Mouse (Mus musculus) liver, embryonic 11.5 days (tissue): ENCODE data around the gene Cln3. TPM values are rescaled to one million over a fixed set of nuclear protein-coding genes. Genes with fewer than 3 reads are reported as not detected.

Source experiments
- ATAC-seq: fragments of 200-750 bp; cut with Nextera tagmentation; replicated peaks from 2 replicates; pipeline ENCODE4 v1.8.0; 2017; ENCODE audit warnings: moderate number of reproducible peaks, mild to moderate bottlenecking, moderate TSS enrichment, moderate library complexity; ENCODE audit not compliant: low FRiP score
- DNase-seq: peaks from one replicate; pipeline ENCODE4 v3.0.0-alpha.2; 2017; ENCODE audit warnings: low spot score
- H3K27ac ChIP-seq: fragments of 300-500 bp; sonication (generic); 2 replicates; pipeline ENCODE4 v1.5.1; 2014; ENCODE audit warnings: mild to moderate bottlenecking, low read depth, low read length, control low read depth
- H3K27me3 ChIP-seq: fragments of 300-500 bp; sonication (generic); replicated peaks from 2 replicates; pipeline ENCODE4 v1.6.1; 2014; ENCODE audit warnings: low read length, mixed read lengths; ENCODE audit not compliant: control insufficient read depth, insufficient read depth
- H3K36me3 ChIP-seq: fragments of 300-500 bp; sonication (generic); 2 replicates; pipeline ENCODE4 v1.6.1; 2014; ENCODE audit warnings: mild to moderate bottlenecking, low read length, moderate library complexity, mixed read lengths; ENCODE audit not compliant: control insufficient read depth, insufficient read depth
- H3K4me1 ChIP-seq: fragments of 300-500 bp; sonication (generic); replicated peaks from 2 replicates; pipeline ENCODE4 v1.6.1; 2014; ENCODE audit warnings: low read length, mixed read lengths; ENCODE audit not compliant: control insufficient read depth, insufficient read depth
- H3K4me2 ChIP-seq: fragments of 300-500 bp; sonication (generic); 2 replicates; pipeline ENCODE4 v1.6.1; 2014; ENCODE audit warnings: mild to moderate bottlenecking, control low read depth, moderate library complexity
- H3K4me3 ChIP-seq: fragments of 300-500 bp; sonication (generic); 2 replicates; pipeline ENCODE4 v1.5.1; 2014; ENCODE audit warnings: low read depth, low read length, control low read depth
- H3K9ac ChIP-seq: fragments of 300-500 bp; sonication (generic); 2 replicates; pipeline ENCODE4 v1.6.1; 2014; ENCODE audit warnings: low read depth, low read length, control low read depth
- H3K9me3 ChIP-seq: fragments of 300-500 bp; sonication (generic); 2 replicates; pipeline ENCODE4 v1.6.1; 2016; ENCODE audit warnings: low read length, inconsistent platforms, mixed read lengths; ENCODE audit not compliant: control insufficient read depth
- WGBS: fragments of 180-500 bp; shearing (Covaris S2); extraction: QIAGEN DNeasy Blood & Tissue Kit; methylation state at CpG from one replicate; pipeline ENCODE4 v1.1.7; 2014; 5-methylcytosine and 5-hydroxymethylcytosine counted together
- polyA plus RNA-seq: library from polyadenylated mRNA; unstranded; fragments of >200 nt; fragmentation: Nextera tagmentation; extraction: Ambion mirVana; gene quantifications from 2 replicates; pipeline ENCODE4 v1.2.1, GENCODE M21; 2014

The Cln3 gene
- polyA plus RNA-seq, 1 experiment from 2014 or later, result 25.2 TPM

GRCm38 (mm10) chr7:126606611-126607010 is 21.0 kb upstream of the Cln3 start:
- Histone ChIP-seq H3K4me1 (no peaks in the 10 kb centered on the region), H3K27ac (no peak overlapping the region), H3K9me3 (no peaks in the 10 kb centered on the region), H3K36me3 (no peaks in the 10 kb centered on the region), H3K4me3 (no peak overlapping the region), H3K4me2 (no peak overlapping the region), H3K9ac (no peak overlapping the region), H3K27me3 (no peaks in the 10 kb centered on the region)
- ATAC-seq (no peak), DNase-seq (no peak)
- 75% methylated on average over 5 of the region's 5 CpGs for WGBS

GRCm38 (mm10) chr7:126602650-126603049 is 17.0 kb upstream of the Cln3 start:
- H3K4me2 ChIP-seq, result no peak overlapping the region
- no peak for DNase-seq
- no peak overlapping the region for H3K27ac ChIP-seq
- H3K27me3 ChIP-seq, result no peaks in the 10 kb centered on the region
- ATAC-seq, result no peak
- no peaks in the 10 kb centered on the region for H3K9me3 ChIP-seq
- no peak overlapping the region for H3K9ac ChIP-seq
- WGBS, result 67% methylated on average over 3 of the region's 3 CpGs
- H3K4me3 ChIP-seq, result no peak overlapping the region
- no peaks in the 10 kb centered on the region for H3K36me3 ChIP-seq
- no peaks in the 10 kb centered on the region for H3K4me1 ChIP-seq

GRCm38 (mm10) chr7:126601896-126602295 is 16.3 kb upstream of the Cln3 start:
- H3K36me3 ChIP-seq, result no peaks in the 10 kb centered on the region
- H3K9ac ChIP-seq, result no peak overlapping the region
- no peaks in the 10 kb centered on the region for H3K27me3 ChIP-seq
- no peak overlapping the region for H3K27ac ChIP-seq
- DNase-seq, result no peak
- H3K4me2 ChIP-seq, result no peak overlapping the region
- 39% methylated on average over 5 of the region's 5 CpGs for WGBS
- H3K4me3 ChIP-seq, result no peak overlapping the region
- no peaks in the 10 kb centered on the region for H3K9me3 ChIP-seq
- ATAC-seq, result no peak
- no peaks in the 10 kb centered on the region for H3K4me1 ChIP-seq

- WGBS, result 69% methylated on average over 6 of the region's 6 CpGs
- Histone ChIP-seq H3K4me2 (no peak overlapping the region), H3K4me3 (no peak overlapping the region), H3K27ac (no peak overlapping the region), H3K9ac (no peak overlapping the region), H3K4me1 (no peaks in the 10 kb centered on the region), H3K27me3 (no peaks in the 10 kb centered on the region), H3K36me3 (no peaks in the 10 kb centered on the region), H3K9me3 (no peaks in the 10 kb centered on the region)
- ATAC-seq (no peak), DNase-seq (no peak)
Measured at GRCm38 (mm10) chr7:126598919-126599318, 13.3 kb upstream of the Cln3 start.

- Histone ChIP-seq H3K4me2 (no peak overlapping the region), H3K4me1 (no peaks in the 10 kb centered on the region), H3K9ac (no peak overlapping the region), H3K4me3 (no peak overlapping the region), H3K27ac (no peak overlapping the region), H3K36me3 (no peaks in the 10 kb centered on the region), H3K9me3 (no peaks in the 10 kb centered on the region), H3K27me3 (no peaks in the 10 kb centered on the region)
- ATAC-seq (no peak), DNase-seq (no peak)
- 33% methylated on average over 6 of the region's 6 CpGs for WGBS
Measured at GRCm38 (mm10) chr7:126596414-126596813, 10.8 kb upstream of the Cln3 start.

- Histone ChIP-seq H3K9me3 (no peaks in the 10 kb centered on the region), H3K36me3 (no peaks in the 10 kb centered on the region), H3K4me3 (no peak overlapping the region), H3K4me1 (no peaks in the 10 kb centered on the region), H3K9ac (no peak overlapping the region), H3K4me2 (no peak overlapping the region), H3K27ac (no peak overlapping the region), H3K27me3 (no peaks in the 10 kb centered on the region)
- DNase-seq (no peak), ATAC-seq (no peak)
- WGBS, result 78% methylated on average over 5 of the region's 5 CpGs
Measured at GRCm38 (mm10) chr7:126595890-126596289, 10.3 kb upstream of the Cln3 start.

GRCm38 (mm10) chr7:126594862-126595561 is 9.4 kb upstream of the Cln3 start, which contains the start of gene Il27:
Gene Il27 (minus strand): TSS chr7:126594941.
- H3K36me3 ChIP-seq, result no peaks in the 10 kb centered on the region
- 72% methylated on average over 11 of the region's 11 CpGs for WGBS
- no peak for ATAC-seq
- no peak within 1 kb of the TSS for H3K27ac ChIP-seq
- H3K4me3 ChIP-seq, result no peak within 1 kb of the TSS
- DNase-seq, result no peak
- no peaks in the 10 kb centered on the region for H3K9me3 ChIP-seq
- no peak within 1 kb of the TSS for H3K9ac ChIP-seq
- no peaks in the 10 kb centered on the region for H3K27me3 ChIP-seq
- H3K4me1 ChIP-seq, result no peaks in the 10 kb centered on the region
- H3K4me2 ChIP-seq, result no peak within 1 kb of the TSS

- WGBS, result 20% methylated on average over 16 of the region's 16 CpGs
- Histone ChIP-seq H3K4me3 (no peak overlapping the region), H3K4me1 (no peaks in the 10 kb centered on the region), H3K36me3 (no peaks in the 10 kb centered on the region), H3K27me3 (0 out of 2 replicates have a peak, but pooled peaks cover 3% of the 10 kb centered on the region), H3K9me3 (no peaks in the 10 kb centered on the region), H3K27ac (no peak overlapping the region), H3K4me2 (peak overlapping the region; percentile 25), H3K9ac (no peak overlapping the region)
- DNase-seq (peak; percentile 56), ATAC-seq (no peak)
Measured at GRCm38 (mm10) chr7:126587779-126588178, 2.2 kb upstream of the Cln3 start.

- no peak overlapping the region for H3K9ac ChIP-seq
- no peak overlapping the region for H3K4me2 ChIP-seq
- no peaks in the 10 kb centered on the region for H3K36me3 ChIP-seq
- DNase-seq, result no peak
- H3K9me3 ChIP-seq, result no peaks in the 10 kb centered on the region
- no peak overlapping the region for H3K4me3 ChIP-seq
- WGBS, result 55% methylated on average over 8 of the region's 8 CpGs
- H3K27me3 ChIP-seq, result 0 out of 2 replicates have a peak, but pooled peaks cover 3% of the 10 kb centered on the region
- H3K27ac ChIP-seq, result no peak overlapping the region
- ATAC-seq, result no peak
- no peaks in the 10 kb centered on the region for H3K4me1 ChIP-seq
Measured at GRCm38 (mm10) chr7:126586839-126587238, 1.2 kb upstream of the Cln3 start.
